Mouse (Mus musculus): Measurements from ENCODE around the gene Cdc14b. TPM values are rescaled to one million over a fixed set of nuclear protein-coding genes. Genes with fewer than 3 reads are reported as not detected.

Cdc14b gene
- polyA plus RNA-seq, 1 experiment from 2014 or later: 10.2 TPM

DNA sequence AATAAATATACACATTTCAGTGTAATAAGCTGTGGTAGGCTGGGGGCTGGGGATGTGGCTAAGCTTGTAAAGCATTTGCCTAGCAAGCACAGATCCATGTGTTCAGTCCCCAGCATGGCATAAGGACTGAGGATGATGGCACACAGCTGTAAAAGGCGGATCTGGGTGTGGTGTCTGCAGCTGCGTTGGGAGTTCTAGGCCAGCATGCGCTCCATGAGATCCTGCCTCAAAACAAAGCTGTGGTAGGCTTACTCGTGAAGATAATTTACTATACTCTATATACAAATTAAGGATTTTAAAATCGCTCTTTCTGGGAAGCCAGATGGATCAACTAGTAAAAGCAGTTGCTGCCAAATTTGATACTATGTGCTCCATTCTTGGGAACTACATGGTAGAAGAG, 60.2 kb downstream of the Cdc14b start:
- 98% methylated on average over 5 of the region's 5 CpGs for WGBS
- H3K4me3 ChIP-seq: no peak overlapping the region
- no peak overlapping the region for H3K9ac ChIP-seq
- no peak overlapping the region for H3K4me2 ChIP-seq (replicated peaks)
- no peaks in the 10 kb centered on the region for H3K4me1 ChIP-seq
- H3K27me3 ChIP-seq: no peaks in the 10 kb centered on the region
- H3K36me3 ChIP-seq: no peaks in the 10 kb centered on the region
- ATAC-seq (ENCODE audit: low FRiP score): no peak
- H3K27ac ChIP-seq: no peak overlapping the region
- no peaks in the 10 kb centered on the region for H3K9me3 ChIP-seq (replicated peaks)

DNA sequence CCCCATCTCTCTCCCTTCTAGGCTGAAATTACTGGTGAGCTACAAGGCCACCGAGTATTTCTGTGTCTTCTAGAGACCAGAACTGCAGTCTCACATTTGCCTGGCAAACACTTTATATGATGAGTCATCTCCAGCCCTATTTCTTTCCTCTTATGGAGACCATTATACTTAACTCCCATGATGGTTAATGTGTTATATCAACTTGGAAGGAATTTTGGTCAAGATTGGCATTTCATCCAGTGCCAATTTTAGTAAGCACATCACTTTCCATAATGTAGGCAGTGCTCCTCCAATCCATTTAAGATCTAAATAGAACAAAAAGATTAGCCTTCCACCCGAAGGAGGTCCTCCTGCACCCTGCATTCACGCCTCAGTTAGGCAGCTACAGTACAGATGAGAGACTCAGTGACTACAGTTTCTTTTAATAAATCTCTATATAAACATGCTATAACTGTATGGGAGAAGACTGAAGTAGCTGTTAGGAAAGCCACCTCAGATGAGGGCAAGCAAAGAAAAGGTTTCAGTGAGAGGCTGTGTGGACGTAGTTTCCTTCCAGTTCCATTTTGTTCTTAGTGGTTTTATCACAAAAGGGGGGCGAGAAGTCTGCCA, 63.0 kb downstream of the Cdc14b start:
- Histone ChIP-seq H3K9ac (no peak overlapping the region), H3K36me3 (peaks cover 4% of the 10 kb centered on the region; the same call in 1 of the 2 replicates), H3K27ac (no peak overlapping the region), H3K9me3 (replicated peaks) (no peaks in the 10 kb centered on the region), H3K4me2 (replicated peaks) (no peak overlapping the region), H3K4me3 (no peak overlapping the region), H3K27me3 (no peaks in the 10 kb centered on the region), H3K4me1 (no peaks in the 10 kb centered on the region)
- 89% methylated on average over 5 of the region's 5 CpGs for WGBS
- ATAC-seq (ENCODE audit: low FRiP score): no peak

DNA sequence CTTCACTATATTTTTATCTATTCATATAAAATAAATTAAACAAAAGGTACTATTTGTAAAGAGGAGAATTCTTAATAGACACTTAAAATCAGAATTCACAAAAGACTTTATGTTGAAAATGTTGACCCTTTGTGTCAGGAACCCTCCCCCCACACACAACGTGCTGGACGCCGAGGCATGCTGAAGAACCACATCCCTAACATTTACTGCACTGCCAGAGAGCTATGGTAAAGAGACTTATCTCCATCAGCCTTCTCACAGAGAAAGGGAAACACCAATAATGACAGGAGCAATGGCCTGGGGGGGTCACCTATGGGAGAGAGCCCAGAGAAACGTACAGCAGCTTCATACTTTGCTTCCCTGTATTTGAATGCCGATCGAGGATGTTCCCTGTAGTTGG, 66.9 kb downstream of the Cdc14b start:
- no peak overlapping the region for H3K4me3 ChIP-seq
- 92% methylated on average over 6 of the region's 6 CpGs for WGBS
- H3K36me3 ChIP-seq: peaks cover 4% of the 10 kb centered on the region; the same call in 1 of the 2 replicates
- H3K4me2 ChIP-seq (replicated peaks): no peak overlapping the region
- no peak for ATAC-seq (ENCODE audit: low FRiP score)
- no peak overlapping the region for H3K27ac ChIP-seq
- no peak overlapping the region for H3K9ac ChIP-seq
- no peaks in the 10 kb centered on the region for H3K9me3 ChIP-seq (replicated peaks)
- H3K27me3 ChIP-seq: no peaks in the 10 kb centered on the region
- H3K4me1 ChIP-seq: no peaks in the 10 kb centered on the region; the same call in 1 of the 2 replicates

DNA sequence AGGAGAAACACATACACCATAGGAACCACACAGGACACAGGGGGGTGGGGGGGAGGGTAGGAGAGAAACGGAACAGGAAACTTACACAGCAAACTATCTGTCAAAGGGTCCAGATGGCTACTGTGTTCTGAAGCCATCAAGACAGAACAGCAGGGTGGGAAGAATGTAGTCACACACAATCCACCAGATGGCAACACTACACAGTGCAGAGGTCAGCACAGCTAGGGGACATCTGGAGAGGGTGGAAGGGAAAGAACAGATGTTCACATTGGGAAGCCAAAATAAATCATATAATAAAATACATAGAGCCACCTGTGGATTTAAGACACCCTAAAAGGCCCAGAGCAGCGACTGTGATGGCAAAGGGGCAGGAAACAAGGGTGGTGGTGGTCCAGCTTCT, 69.9 kb downstream of the Cdc14b start:
- no peaks in the 10 kb centered on the region; the same call in 1 of the 2 replicates for H3K4me1 ChIP-seq
- H3K27me3 ChIP-seq: no peaks in the 10 kb centered on the region
- H3K9ac ChIP-seq: no peak overlapping the region
- WGBS: 29% methylated on average over 2 of the region's 2 CpGs
- H3K9me3 ChIP-seq (replicated peaks): no peaks in the 10 kb centered on the region
- peak; percentile 68 for ATAC-seq (ENCODE audit: low FRiP score)
- no peak overlapping the region for H3K4me3 ChIP-seq
- peaks cover 7% of the 10 kb centered on the region; the same call in 1 of the 2 replicates for H3K36me3 ChIP-seq
- H3K4me2 ChIP-seq (replicated peaks): no peak overlapping the region
- no peak overlapping the region for H3K27ac ChIP-seq

DNA sequence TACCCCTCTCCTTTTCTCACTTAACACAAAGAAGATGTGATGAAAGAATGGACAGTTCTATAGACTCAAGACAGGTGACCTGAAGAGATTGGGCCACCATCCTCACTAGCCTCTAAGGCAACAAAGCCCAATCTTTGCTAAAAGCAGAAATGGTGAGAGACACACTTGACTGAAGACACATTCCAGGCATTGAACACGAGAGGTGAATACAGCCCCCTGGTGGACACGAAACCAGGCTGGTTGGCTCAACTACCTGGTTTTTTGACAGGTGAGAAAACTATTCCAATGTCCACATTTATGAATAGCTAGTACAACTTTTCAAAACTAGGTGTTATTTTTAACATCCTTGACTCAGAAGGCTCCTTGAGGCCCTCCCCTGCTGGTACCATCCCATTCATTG, 70.4 kb downstream of the Cdc14b start:
- H3K4me1 ChIP-seq: no peaks in the 10 kb centered on the region; the same call in 1 of the 2 replicates
- H3K27ac ChIP-seq: no peak overlapping the region
- no peaks in the 10 kb centered on the region for H3K27me3 ChIP-seq
- peaks cover 7% of the 10 kb centered on the region; the same call in 1 of the 2 replicates for H3K36me3 ChIP-seq
- no peak overlapping the region for H3K4me2 ChIP-seq (replicated peaks)
- no peak overlapping the region for H3K4me3 ChIP-seq
- ATAC-seq (ENCODE audit: low FRiP score): no peak
- H3K9me3 ChIP-seq (replicated peaks): no peaks in the 10 kb centered on the region
- WGBS: 74% methylated on average over 2 of the region's 2 CpGs
- H3K9ac ChIP-seq: no peak overlapping the region

DNA sequence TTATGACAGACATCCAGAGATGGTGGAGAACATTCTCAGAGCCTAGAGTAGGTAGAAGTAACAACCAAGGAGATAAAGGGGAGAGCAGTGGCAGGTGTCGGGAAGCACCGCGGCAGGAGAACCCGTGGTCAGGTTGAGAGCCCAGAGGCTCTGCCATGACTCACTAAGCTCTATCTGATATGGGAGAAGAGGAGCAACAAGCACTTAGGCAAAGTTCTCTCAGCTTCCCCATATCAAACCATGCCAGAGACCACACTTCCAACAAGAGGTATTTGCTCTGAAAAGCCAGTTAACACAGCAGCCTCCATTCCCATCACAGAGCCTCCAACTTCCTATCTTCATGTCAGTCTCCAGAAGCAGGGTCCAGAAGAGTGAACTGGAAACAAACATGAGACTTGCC, 74.2 kb downstream of the Cdc14b start:
- ATAC-seq (ENCODE audit: low FRiP score): no peak
- H3K4me2 ChIP-seq (replicated peaks): no peak overlapping the region
- no peaks in the 10 kb centered on the region for H3K9me3 ChIP-seq (replicated peaks)
- peaks cover 6% of the 10 kb centered on the region; the same call in 1 of the 2 replicates for H3K36me3 ChIP-seq
- no peak overlapping the region for H3K27ac ChIP-seq
- WGBS: 98% methylated on average over 4 of the region's 4 CpGs
- no peak overlapping the region for H3K9ac ChIP-seq
- H3K4me3 ChIP-seq: no peak overlapping the region
- no peaks in the 10 kb centered on the region for H3K27me3 ChIP-seq
- H3K4me1 ChIP-seq: no peaks in the 10 kb centered on the region; the same call in 1 of the 2 replicates

DNA sequence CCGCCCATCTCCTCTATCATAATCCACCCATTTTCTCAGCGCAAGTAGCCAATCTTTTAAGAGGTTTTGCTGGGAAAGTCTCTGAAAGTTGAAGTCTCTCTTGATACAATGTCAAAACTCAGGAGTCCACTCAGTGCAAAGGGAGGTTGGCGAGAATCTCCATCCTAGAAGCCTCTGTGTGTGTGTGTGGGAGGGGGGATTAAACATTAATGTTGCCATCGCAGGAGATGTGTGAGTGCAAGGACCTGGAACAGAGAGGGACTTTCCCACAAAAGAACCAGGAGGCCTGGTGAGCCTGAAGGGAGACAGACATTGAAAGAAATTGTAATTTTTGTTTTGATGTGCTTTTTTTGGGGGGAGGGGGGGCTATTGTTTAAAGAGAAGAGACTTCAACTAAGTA, 76.8 kb downstream of the Cdc14b start:
- Histone ChIP-seq H3K9ac (no peak overlapping the region), H3K4me3 (no peak overlapping the region), H3K27ac (no peak overlapping the region), H3K4me1 (no peaks in the 10 kb centered on the region), H3K9me3 (replicated peaks) (no peaks in the 10 kb centered on the region), H3K4me2 (replicated peaks) (no peak overlapping the region), H3K36me3 (peaks cover 6% of the 10 kb centered on the region; the same call in 1 of the 2 replicates), H3K27me3 (no peaks in the 10 kb centered on the region)
- no peak for ATAC-seq (ENCODE audit: low FRiP score)
- 93% methylated on average over 4 of the region's 4 CpGs for WGBS

DNA sequence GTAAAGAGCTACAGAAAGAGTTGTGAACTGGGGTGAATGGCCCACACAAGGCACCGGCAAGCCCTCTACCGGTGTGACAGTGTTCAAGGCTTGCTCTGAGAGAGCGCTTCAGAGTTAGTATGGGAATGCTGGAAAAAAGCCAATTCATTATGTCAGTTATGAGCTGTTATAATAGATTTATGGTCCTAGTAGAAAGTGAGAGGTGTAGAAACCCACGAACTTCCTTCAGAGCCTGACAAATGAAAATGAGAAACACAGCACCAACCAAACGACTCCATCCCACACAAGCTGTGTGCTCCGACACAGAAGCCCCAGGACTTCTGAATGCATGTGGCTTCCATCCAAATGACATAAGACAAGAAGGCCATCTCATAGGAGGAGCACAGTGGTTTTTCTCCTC, 77.2 kb downstream of the Cdc14b start:
- Histone ChIP-seq H3K9ac (no peak overlapping the region), H3K4me3 (no peak overlapping the region), H3K36me3 (peaks cover 6% of the 10 kb centered on the region; the same call in 1 of the 2 replicates), H3K27me3 (no peaks in the 10 kb centered on the region), H3K4me1 (no peaks in the 10 kb centered on the region), H3K4me2 (replicated peaks) (no peak overlapping the region), H3K9me3 (replicated peaks) (no peaks in the 10 kb centered on the region), H3K27ac (no peak overlapping the region)
- no peak for ATAC-seq (ENCODE audit: low FRiP score)
- 90% methylated on average over 6 of the region's 6 CpGs for WGBS

DNA sequence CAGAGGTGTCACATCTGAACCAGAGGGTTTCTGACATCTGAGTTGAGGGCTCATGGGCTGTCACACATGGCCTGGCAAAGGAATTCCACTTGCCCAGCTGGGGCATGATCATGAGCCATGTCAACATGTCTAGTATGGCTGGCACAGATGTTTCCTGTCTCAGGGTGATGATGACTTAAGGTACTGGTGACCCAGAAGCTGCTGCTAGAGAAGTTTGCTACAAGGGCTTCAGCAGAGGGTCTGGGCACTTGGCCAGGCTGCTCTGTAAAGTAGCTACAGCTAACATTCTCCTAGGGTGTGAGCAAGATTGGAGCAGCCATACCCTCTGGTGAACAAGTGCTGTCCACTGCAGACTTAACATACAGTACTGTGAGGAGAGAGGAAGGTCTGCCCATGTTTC, 88.0 kb downstream of the Cdc14b start:
- no peaks in the 10 kb centered on the region for H3K4me1 ChIP-seq
- no peak overlapping the region for H3K4me3 ChIP-seq
- no peaks in the 10 kb centered on the region for H3K9me3 ChIP-seq (replicated peaks)
- no peak overlapping the region for H3K4me2 ChIP-seq (replicated peaks)
- no peaks in the 10 kb centered on the region for H3K27me3 ChIP-seq
- no peak overlapping the region for H3K9ac ChIP-seq
- H3K27ac ChIP-seq: no peak overlapping the region
- H3K36me3 ChIP-seq: peaks cover 27% of the 10 kb centered on the region
- ATAC-seq (ENCODE audit: low FRiP score): no peak

DNA sequence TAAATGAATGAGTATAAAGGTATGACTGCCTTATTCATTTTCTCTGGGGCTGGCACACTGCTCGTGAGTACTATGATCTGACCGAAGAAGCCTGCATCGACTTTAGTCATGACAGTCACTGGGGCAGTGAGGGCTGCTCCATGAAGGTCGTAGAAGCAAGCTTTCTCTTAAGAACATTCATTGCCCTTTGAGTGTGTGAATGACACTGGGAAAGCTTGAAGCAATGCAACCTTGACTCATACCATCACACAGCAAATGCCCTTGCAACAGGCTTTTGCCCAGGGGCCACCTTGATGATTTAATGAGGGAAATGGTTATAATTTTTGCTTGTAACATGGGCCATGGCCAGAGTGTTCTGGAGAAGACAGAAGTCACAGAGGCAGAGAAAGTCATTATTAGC, 88.6 kb downstream of the Cdc14b start:
- Histone ChIP-seq H3K9ac (no peak overlapping the region), H3K9me3 (replicated peaks) (no peaks in the 10 kb centered on the region), H3K27me3 (no peaks in the 10 kb centered on the region), H3K4me3 (no peak overlapping the region), H3K27ac (no peak overlapping the region), H3K36me3 (peaks cover 28% of the 10 kb centered on the region), H3K4me2 (replicated peaks) (no peak overlapping the region), H3K4me1 (no peaks in the 10 kb centered on the region)
- no peak for ATAC-seq (ENCODE audit: low FRiP score)
- WGBS: 94% methylated on average over 4 of the region's 4 CpGs

DNA sequence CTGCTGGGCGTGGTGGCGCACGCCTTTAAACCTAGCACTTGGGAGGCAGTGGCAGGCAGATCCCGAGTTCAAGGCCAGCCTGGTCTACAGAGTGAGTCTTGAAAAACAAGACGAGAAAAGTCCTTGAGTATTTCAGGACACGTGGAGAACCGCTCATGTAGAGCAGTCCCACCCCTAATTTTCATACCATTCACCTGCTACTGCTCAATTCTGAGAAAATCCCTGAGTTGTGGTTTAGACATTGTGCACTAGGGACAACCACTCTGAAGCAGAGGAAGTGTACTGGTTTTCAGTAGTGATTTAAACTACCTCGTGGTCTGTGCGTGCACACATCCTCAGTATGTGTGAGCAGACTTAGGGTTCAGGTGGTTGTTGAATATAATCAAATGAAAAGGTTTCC, 89.5 kb downstream of the Cdc14b start:
- Histone ChIP-seq H3K27ac (no peak overlapping the region), H3K4me1 (no peaks in the 10 kb centered on the region), H3K9ac (no peak overlapping the region), H3K4me2 (replicated peaks) (no peak overlapping the region), H3K9me3 (replicated peaks) (no peaks in the 10 kb centered on the region), H3K36me3 (peaks cover 30% of the 10 kb centered on the region), H3K4me3 (no peak overlapping the region), H3K27me3 (no peaks in the 10 kb centered on the region)
- no peak for ATAC-seq (ENCODE audit: low FRiP score)
- WGBS: 93% methylated on average over 9 of the region's 9 CpGs

DNA sequence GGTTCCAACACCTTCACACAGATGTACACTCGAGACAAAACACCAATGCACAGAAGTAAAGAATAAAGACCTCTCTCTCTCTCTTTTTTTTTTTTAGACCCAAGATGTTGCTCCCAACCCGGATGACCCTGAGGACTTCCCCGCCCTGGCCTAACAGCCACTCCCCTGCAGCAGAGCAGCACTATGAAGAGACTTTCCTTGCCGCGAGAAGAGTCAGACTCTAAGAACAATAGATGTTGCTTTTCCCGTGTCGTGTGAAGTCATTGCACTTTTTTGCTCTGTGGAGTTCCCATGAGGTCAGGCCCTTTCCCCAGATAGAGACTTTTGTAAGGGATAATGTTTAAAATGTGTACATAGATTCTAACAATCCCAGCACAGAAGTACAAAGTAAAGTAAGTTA, 89.9 kb downstream of the Cdc14b start:
- Histone ChIP-seq H3K36me3 (peaks cover 33% of the 10 kb centered on the region), H3K4me2 (replicated peaks) (no peak overlapping the region), H3K27ac (no peak overlapping the region), H3K4me1 (no peaks in the 10 kb centered on the region), H3K27me3 (no peaks in the 10 kb centered on the region), H3K9ac (no peak overlapping the region), H3K4me3 (no peak overlapping the region), H3K9me3 (replicated peaks) (no peaks in the 10 kb centered on the region)
- WGBS: 68% methylated on average over 7 of the region's 7 CpGs
- ATAC-seq (ENCODE audit: low FRiP score): no peak

DNA sequence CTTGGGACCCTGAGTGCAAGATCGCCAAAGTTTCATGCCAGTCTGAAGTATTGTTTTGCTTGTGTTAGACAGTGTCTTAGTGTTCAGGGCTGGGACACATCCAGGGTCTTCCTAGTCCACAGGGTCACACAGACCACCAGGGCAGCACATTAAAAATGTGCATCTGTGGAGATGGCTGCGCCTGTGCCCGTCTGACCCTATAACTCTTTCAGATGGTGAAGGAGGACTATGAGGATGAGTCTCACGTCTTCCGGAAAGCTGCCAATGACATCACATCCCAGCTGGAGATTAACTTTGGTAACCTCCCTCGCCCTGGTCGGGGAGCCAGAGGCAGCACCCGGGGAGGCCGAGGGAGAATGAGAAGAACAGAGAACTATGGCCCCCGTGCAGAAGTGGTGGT, 90.7 kb downstream of the Cdc14b start:
- no peaks in the 10 kb centered on the region for H3K9me3 ChIP-seq (replicated peaks)
- H3K4me3 ChIP-seq: no peak overlapping the region
- 85% methylated on average over 10 of the region's 10 CpGs for WGBS
- H3K27ac ChIP-seq: no peak overlapping the region
- no peak overlapping the region for H3K4me2 ChIP-seq (replicated peaks)
- ATAC-seq (ENCODE audit: low FRiP score): no peak
- no peak overlapping the region for H3K9ac ChIP-seq
- peaks cover 35% of the 10 kb centered on the region for H3K36me3 ChIP-seq
- H3K27me3 ChIP-seq: no peaks in the 10 kb centered on the region
- no peaks in the 10 kb centered on the region for H3K4me1 ChIP-seq

All from hindbrain, embryonic 12.5 days (tissue).